Mouse (Mus musculus) layer of hippocampus, adult 9-10 months (tissue): ENCODE measurements around the gene Zfp110.
"Not testable (repeated sequence)": the region's sequence is repeated elsewhere in the genome, so short reads cannot be mapped to it uniquely, and the experiment has no call there.

Source experiments
- DNase-seq: peaks from one replicate; pipeline ENCODE4 v3.0.0; 2022; ENCODE audit warnings: low spot score

Gene Zfp110

DNA sequence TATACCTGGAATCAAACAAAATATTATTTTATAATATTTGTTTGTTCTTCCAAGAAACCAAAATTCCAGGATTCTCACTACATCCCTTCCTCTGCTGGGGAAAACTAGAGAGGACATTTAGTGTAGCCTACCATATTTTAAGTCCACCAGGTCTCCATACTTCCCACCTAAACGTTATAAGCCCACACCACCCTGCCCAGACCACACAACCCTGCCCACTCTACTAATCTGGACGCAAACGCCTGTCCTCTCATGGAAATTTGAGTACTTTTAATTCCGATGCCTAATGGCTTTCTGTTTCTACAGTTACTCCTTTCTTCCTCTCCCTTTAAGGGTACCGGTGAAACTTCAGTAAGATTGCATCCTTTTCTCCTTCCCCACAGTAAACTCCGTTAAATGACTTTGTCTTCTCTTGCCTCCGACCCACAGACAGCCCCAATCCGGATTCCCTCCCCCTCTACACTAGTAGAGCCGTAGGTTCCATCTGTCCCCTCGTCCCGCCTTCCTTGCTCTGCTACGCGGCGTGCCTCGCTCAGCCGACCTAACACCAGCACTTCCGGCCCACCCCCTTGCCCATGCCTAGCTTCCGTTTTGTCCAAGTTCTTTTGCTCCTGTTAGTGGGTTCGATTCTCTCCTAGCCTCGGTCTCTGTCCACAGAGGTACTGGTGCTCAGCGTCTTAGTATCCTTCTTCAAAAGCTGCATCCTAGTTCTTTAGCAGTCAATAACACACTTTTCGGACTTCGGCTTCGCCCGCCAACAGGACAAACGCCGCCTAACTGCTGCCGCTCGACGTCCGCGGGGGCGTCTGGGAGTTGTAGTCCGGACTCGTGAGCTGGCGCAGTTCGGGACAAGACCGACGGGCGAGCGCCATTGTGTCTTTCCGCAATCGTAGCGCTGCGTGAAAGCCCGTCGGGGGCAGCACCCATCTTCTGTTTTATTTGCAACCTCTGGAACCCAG, at the start of gene Zfp110:
Gene Zfp110, plus strand, starts transcription at position 600 of the 959 bp plus-strand sequence.
- DNase-seq, result peak; percentile 78

DNA sequence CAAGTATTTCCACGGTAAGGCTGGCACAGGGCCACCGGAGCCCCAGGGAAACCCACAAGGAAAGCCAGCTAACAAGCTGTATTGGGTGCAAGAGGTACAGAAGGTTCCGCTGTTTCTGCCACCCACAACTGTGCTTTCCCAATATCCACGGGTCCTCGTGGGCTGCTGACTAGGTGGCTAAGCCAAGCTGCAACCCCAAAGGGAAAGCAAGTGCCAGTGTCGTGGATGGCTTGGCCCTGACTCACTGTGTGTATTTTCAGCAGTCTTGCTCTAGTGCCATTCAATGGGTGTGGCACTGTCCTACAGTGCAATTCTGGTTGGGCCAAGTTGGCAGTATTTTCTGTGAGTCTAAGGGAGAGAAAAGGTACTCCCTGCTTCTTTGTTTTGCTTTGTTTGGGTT, 47.2 kb upstream of the Zfp110 start:
- no peak for DNase-seq

DNA sequence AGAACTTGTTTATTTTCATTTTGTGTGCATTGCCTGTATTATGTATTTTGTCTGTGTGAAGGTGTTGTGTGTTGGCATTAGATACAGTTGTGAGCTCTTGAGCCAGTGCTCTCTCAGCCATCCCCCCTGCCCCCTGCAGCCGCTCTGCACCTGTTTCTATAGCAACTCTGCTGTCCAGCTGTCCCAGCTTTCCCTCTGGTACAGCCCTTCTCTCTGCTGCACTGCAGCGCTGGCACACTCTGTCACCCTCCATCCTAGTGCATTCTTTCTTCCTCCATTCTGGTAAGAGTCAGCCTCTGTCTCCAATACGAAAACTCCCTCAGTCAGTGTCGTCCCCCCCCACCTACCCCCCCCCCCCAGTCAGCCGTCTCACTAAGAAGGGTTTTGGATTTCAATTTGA, 46.5 kb upstream of the Zfp110 start:
- no peak for DNase-seq

DNA sequence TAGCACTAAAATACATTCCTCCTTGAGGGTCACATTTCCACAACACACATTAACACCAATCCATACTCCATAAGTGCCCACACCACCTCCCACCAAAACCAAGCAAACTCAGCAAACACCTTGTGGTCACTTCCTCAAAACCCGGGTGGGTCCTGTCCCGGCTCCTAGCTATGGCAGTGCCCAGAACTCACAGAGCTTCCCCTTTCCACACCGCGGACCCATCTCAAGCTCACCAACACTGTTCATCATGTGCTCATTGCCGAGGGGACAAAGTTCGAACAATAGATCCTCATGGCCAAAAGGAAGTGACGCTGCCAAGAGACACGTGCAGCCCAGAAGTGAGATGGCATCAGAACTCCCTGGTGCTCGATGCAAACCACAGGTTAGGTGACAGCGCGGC, 41.9 kb upstream of the Zfp110 start:
- not testable (repeated sequence) for DNase-seq

DNA sequence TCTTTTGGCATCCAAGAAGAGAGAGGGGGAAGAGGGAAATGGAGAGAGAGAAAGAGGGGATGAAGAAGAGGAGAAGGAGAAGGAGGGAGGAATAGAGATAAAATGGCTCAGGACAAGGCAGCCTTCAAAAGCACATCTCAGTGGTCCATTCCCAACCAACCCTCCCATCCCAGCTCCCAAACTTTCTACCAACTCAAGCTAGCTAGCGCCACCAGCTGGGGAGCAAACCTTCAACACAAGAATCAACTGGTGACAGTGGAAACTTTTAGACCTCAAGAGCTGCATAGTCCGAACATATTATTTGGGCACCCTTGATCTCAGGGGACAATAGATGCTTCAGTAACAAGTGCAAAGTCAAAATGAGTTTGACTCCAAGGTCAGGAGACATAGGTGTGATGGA, 36.6 kb upstream of the Zfp110 start:
- no peak for DNase-seq

DNA sequence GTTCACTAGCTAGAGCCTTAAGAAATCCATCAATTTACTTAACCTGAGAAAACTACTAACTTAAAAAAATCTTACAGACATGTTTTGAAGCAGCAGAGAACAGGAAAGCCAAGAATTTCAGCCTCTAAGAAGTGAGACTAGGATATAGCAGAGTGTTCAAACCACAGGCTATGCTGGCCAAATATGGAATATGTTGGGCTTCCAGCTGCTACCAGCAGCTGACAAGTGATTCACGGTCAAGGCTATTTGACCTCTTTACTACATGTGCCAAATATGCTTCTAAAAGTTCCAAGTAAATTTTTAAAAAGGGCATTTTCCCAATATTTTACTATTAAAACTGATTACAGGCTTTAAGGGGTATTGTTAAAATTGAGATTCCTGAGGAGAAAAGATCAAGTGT, 35.0 kb upstream of the Zfp110 start:
- DNase-seq, result no peak

DNA sequence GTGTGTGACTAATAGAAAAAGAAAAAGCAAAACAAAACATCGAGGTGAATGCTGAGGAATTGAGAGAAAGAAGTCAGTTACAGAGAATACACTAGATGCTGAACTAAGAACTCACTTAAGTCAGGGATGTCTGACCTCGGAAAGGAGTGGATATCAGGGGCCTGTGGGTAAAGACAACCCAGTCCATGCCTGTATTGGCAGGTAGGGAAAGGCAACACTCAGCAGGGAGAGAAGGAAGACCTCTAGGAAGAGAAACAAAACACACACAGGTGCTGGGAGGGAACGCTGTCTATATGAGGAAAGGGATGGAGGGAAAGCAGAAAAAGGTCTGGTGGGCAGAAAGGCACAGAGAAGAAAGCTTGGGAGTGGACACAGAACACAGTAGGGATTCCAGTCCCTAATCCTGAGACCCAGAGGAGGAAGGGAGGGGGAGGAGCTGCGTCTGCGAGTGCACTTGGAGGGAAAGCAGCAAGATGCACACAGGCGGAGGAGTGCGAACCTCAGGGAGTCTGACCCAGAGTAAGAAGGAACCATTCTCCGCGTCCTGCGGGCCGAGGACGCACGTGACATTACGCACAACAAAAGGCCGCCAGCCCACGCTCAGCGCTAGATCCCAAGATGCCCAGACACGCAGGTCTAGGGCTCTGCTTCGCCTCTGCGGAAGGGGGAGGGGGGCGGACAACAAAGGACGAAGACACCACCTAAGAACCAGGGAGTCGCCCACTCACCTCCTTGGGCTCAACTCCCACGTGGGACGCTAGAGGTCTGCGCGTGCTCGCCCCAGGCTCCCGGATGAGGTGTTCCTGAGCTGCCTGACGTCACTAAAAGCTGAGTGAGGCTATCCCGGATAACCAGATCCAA, 31.5 kb upstream of the Zfp110 start, which contains the start of gene Zscan18:
Gene Zscan18, minus strand, starts transcription at position 770 of the 861 bp plus-strand sequence.
- peak; percentile 54 for DNase-seq

DNA sequence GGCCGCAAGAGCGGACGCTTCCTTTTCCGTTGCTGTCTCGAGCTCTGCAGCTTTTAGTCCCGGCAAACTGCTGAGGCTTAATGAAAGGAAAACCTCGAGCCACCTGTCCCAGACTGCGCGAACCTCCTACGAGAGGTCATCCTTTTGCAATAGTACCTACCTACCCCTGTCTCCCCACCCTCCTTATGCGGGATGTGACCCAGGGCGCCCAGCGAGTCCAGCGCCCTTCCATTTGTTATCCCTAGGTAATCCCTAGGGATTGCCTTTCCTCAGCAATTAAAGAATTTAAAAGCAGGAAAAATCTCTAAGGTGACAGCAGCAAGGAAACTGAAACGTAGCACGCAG, 30.9 kb upstream of the Zfp110 start:
- no peak for DNase-seq

DNA sequence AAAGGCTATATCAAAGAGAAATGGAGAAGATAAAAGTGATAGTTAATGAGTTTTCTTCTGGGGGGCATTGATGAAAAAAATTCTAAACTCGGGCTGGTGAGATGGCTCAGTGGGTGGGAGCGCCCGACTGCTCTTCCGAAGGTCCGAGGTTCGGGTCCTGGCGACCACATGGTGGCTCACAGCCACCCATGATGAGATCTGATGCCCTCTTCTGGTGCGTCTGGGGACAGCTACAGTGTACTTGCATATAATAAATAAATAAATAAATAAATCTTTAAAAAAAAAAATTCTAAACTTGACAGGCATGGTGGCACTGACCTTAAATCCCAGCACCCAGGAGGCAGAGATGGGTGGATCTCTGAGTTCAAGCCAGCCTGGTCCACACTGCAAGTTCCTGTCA, 19.0 kb upstream of the Zfp110 start:
- no peak for DNase-seq

DNA sequence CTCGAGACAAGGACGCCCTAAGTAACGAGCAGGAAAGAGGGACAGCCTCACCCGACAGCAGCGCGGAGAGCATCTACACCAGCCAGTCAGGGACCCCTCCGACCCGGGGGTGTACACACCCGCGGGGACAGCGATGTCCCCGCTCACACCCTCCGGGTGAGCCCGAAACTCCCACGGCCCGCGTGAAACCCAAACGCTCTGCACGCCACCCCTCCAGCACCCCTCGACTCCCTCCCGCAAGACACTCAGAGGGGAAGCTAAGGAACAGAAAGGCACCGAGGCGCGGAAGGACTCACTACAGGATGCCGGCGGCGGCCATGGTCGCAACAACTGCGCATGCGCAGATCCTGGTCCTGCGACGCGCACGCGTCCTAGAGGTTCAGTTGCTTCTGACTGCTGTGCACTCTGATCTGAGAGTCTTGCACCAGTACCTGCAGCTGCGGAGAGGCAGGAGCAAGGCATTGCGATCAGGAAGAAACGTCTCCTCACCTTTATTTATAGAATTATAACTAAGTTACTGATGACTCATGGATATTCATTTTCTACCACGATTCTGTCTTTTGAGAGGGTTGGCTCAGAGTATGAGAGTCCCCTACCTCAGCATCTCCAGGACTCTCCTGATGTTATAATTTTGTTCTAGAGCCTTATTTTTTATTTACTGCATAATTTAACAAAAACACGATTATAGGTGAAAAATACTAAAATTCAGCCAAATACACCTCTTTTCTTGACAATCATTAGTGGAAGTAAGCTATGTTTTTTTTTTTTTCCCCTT, 15.9 kb upstream of the Zfp110 start, which contains the start of gene Zfp329:
Gene Zfp329, minus strand, starts transcription at position 338 of the 775 bp plus-strand sequence.
- DNase-seq, result peak; percentile 83

DNA sequence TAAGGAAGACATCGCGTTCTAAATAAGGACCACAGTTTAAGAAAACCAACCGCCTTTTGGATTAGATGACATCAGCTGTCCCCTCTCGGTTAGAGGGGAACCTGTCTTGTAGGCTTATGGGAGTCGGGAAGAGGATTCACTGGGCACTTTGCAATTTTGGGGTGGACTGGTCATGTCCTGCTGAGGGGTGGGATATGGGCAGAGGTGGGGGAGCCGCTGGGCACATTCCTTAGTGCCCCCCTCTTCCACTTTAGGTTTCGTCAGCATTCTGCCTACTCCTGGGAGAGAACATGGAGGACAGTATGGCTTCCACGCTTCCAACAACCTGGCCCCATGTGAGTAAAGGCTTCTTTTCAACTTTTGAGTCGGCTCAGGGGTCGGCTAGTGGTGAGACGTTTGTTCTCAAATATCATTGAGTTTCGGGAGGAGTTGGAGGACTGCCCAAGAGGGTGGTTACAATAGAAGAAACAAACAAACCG, 671 bp downstream of the Zfp110 start:
- DNase-seq, result no peak

DNA sequence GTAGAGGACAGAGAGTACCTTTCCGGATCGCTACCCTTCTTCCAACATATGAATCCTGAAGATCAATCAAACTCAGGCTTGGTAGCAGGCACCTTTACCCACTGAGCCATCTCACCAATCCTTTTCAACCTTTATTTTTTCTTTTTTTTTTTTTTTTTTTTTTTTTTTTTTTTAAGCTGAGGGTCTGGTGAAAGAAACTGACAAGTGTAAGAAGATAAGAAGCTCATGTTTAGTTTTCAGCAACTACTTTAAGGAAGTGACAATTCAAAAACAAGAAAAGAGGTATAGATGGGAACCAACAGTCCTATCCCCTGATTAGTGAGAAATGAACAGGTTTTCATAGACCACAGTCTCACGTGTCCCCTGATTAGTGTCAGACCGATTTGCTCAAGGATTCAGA, 1.2 kb downstream of the Zfp110 start:
- DNase-seq, result no peak

DNA sequence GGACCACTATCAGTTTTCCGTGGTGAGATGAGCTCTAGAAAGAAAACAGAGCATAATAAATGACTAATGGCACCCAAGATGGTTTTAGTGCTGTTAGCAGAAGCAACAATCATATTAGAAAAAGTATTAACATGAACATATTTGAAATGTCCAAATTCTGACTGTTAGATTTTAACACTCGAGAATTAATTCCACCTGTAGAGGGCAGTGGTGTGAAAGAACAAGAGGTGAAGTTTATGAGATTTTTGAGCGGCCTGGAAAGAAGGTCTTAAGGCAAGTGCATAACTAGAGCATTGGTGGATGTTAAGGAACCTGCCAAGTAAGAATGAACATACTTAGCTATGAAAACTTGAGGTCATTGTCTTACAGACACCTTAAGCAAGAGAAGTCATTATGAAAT, 39.7 kb downstream of the Zfp110 start:
- no peak for DNase-seq

DNA sequence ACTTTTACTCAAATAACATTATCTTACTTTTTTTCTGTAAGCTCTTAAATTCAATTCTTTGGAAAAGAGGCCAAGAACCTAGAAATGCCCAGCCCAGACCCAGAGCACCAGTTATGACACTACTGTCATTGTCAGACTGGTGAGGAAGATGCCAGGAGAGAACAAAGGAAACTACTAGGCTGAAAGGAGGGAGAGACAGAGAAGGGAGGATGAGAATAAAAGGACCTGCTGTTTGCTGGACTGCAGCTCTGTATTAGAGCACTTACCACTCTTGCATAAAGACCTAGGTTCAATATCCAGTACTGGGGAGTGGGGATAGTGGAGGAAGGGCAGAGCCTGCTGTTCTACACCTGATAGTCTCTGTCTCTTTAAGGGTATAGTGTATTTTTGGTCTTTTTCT, 45.5 kb downstream of the Zfp110 start:
- no peak for DNase-seq

DNA sequence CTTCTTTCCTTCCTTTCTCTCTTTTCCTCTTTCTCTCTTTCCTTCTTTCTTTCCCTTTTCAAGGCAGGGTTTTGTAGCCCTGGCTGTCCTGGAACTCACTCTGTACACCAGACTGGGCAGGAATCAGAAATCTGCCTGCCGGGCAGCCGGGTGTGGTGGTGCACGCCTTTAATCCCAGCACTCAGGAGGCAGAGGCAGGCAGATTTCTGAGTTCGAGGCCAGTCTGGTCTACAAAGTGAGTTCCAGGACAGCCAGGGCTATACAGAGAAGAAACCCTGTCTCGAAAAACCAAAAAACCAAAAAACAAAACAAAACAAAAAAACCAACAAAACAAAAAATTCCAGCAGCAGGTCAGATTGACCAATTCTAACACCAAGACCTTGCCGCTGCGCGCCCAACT, 45.9 kb downstream of the Zfp110 start:
- DNase-seq, result not testable (repeated sequence)

DNA sequence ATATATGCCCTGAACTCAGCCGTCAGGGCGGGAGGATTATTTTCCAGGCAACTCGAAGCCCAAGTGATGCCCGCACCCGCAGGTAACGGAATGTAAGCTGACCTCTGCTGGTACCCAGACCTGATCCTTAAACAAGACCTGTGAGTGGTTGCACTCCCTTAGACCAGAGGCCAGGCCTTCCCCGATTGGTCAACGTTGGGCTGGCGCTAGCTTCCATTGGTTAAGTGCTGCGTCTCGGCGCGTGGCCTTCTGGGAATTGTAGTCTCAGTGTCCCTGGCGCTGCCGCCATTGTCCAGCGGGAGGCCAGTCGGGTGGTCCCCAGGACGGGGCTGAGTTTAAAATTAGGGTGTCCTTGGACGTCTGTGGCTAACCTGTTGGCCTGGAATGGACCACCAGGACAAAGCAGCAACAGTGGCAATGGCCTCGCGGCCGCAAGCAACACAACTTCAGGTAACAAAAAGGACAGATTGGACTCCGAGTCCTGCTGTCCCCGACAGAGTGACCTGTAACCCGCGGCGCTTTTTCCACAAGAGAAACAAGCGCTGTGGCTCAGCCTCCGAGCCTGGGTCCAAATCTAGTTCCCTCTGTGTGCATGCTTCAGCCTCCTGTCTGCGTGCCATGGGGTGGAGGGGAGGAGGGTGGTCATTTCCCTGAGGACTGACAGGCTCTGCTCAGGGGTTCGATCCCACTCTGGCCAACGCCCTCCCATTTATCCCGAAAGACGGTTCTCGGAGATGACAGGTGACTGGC, 46.5 kb downstream of the Zfp110 start, which contains the start of gene Zfp128:
Gene Zfp128, plus strand, starts transcription at position 267 of the 750 bp plus-strand sequence.
- peak; percentile 93 for DNase-seq

DNA sequence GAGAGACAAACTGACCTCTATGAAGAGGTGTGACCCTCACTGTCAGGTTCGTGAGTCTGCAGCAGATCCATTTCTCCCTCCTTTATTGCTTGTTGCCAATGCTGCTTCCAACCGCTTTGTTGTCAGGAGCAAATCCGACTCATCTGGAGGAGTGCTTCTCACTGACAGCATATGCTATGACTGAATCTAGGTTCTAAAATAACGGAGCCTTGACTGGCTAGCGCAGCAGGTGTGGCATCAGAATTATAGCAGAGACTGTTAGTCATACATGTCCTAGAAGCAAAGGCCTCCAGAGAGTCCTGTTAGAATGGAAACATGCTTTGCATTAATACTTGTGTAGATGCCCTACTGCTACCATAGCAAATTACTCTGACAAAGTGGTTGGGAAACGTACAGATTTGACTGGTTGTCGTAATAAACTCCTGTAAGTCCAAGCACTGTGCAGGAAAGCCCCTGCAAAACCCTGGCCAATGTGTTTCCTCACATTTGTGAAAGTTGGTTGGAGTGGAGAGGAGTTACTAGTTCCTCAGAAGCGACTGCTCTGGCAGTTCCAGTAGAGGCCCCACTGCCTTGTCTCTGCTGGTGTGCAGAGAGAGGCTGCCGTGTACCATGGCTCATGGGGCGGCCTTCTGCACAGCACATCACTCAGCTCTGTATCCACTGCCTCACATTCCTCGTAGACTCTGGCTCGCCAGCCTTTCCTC, 52.2 kb downstream of the Zfp110 start:
- no peak for DNase-seq

DNA sequence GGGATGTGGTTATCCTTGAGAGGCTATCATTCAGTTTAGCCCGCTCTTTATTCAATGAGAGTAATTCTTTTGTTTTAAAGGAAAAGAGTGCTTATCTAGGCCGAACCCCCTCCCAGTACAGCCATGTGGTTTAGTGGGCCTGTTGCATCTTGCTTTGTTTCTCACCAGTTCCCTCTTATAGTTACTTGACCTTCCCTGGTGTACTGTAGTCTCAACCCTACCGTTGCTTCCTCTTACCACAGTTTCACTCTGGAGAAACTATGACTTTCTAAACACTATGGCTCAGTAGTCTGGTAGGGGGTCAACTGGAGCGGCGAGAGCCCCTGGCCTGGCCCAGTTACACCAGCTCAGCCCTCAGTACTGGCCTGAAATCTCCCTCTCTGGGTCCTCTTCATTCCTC, 53.0 kb downstream of the Zfp110 start:
- DNase-seq, result no peak

DNA sequence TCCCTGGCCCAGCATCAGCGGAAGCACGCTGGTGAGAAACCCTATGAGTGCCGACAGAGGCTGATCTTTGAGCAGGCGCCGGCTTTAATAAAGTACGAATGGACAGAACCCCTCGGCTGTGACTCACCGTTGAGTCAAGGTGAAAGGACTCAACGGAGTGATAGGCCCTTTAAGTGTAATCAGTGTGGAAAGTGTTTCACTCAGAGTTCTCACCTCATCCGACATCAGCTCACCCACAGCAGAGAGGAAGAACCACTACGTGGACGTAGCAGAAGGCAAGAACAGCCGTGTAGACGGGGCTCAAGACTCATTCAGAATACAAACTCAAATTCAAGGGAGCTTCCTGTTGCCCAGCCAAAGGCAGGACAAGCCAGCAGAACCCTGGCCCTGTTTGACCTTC, 56.4 kb downstream of the Zfp110 start:
- DNase-seq, result no peak

DNA sequence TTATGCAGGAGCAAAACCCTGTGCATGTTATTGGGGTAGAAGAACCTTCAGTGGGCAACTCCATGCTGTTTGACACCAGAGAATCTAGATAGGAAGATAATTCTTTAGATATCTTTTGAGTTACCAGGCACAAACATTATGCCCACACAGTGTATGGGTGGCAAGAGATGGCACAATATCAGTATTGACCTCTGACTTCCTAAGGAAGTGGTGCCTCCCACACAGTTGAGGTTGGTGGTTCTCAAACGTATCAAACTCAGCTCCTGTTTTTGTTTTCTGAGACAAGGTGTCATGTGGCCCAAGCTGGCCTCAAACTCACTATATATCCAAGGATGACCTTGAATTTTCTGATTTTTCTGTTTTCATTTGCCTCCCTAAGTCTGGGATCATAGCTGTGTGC, 56.8 kb downstream of the Zfp110 start:
- DNase-seq, result no peak
